ENCODE assay signal across 8 mouse cellular contexts in genomic region chr6:134632756-134633155, GRCm38 (mm10). TPM values are rescaled to one million over a fixed set of nuclear protein-coding genes. Genes with fewer than 3 reads are reported as not detected.
A peak's percentile ranks its signal among the peaks of the same experiment; 100 is the strongest.
DNase-seq lines count a peak whose midpoint lies in the region; ATAC-seq and TF ChIP-seq lines count a peak whose summit lies in the region.
"Had no signal": no experiment of that assay in that cellular context is flagged by ENCODE, and none has a peak within 500 bp of the region (broad histone marks: within the 10 kb centered on the region; RNA-seq: fewer than 3 reads in every experiment).

No protein-coding gene starts in this region.

- no peaks in the 10 kb centered on the region for H3K4me1 ChIP-seq in neural tube, embryonic 11.5 days (ENCODE audit: control insufficient read depth, insufficient read depth, low read length)
- H3K4me1 ChIP-seq in forebrain, embryonic 15.5 days: peaks cover 14% of the 10 kb centered on the region
- peaks cover 10% of the 10 kb centered on the region for H3K4me1 ChIP-seq in limb, embryonic 15.5 days
- no peaks in the 10 kb centered on the region for H3K4me1 ChIP-seq in stomach, postnatal 0 days (replicated peaks; ENCODE audit: control insufficient read depth, insufficient read depth)

- H3K4me2 ChIP-seq in neural tube, embryonic 11.5 days (ENCODE audit: low read depth): peak overlapping the region; percentile 68
- H3K4me2 ChIP-seq in forebrain, embryonic 15.5 days (replicated peaks): peak overlapping the region; percentile 75
- peak overlapping the region; percentile 89 for H3K4me2 ChIP-seq in limb, embryonic 15.5 days
- peak overlapping the region; percentile 97 for H3K4me2 ChIP-seq in stomach, postnatal 0 days (replicated peaks; ENCODE audit: low read depth)

- H3K9me3 ChIP-seq in neural tube, embryonic 11.5 days (ENCODE audit: control insufficient read depth, low read length): no peaks in the 10 kb centered on the region
- no peaks in the 10 kb centered on the region for H3K9me3 ChIP-seq in forebrain, embryonic 15.5 days
- H3K9me3 ChIP-seq in limb, embryonic 15.5 days: no peaks in the 10 kb centered on the region
- H3K9me3 ChIP-seq in stomach, postnatal 0 days (ENCODE audit: control insufficient read depth, low read length): no peaks in the 10 kb centered on the region

- ATAC-seq in neural tube, embryonic 11.5 days (ENCODE audit: insufficient read depth, low FRiP score, low TSS enrichment): no peak
- no peak for ATAC-seq in forebrain, embryonic 15.5 days (replicated peaks)
- ATAC-seq in limb, embryonic 15.5 days (ENCODE audit: insufficient number of reproducible peaks, low FRiP score, low TSS enrichment, low read depth): no peak
- ATAC-seq in stomach, postnatal 0 days (ENCODE audit: low FRiP score, low TSS enrichment): no peak
- no peak for ATAC-seq in megakaryocyte-erythroid progenitor cell, adult 5-6 weeks (replicated peaks; ENCODE audit: low FRiP score, low TSS enrichment, poor library complexity, severe bottlenecking)

- no peaks in the 10 kb centered on the region for H3K36me3 ChIP-seq in neural tube, embryonic 11.5 days (ENCODE audit: control insufficient read depth, insufficient read depth, low read length)
- no peaks in the 10 kb centered on the region for H3K36me3 ChIP-seq in forebrain, embryonic 15.5 days
- no peaks in the 10 kb centered on the region for H3K36me3 ChIP-seq in limb, embryonic 15.5 days
- H3K36me3 ChIP-seq in stomach, postnatal 0 days (ENCODE audit: control insufficient read depth, insufficient read depth, low read length): no peaks in the 10 kb centered on the region

- no peak for TF ChIP-seq EP300 in stomach, postnatal 0 days (optimal IDR thresholded peaks at IDR 0.05)

- H3K27ac ChIP-seq in neural tube, embryonic 11.5 days (ENCODE audit: low read depth, low read length): no peak overlapping the region
- H3K27ac ChIP-seq in forebrain, embryonic 15.5 days (replicated peaks): no peak overlapping the region
- H3K27ac ChIP-seq in limb, embryonic 15.5 days: no peak overlapping the region
- peak overlapping the region; percentile 89 for H3K27ac ChIP-seq in stomach, postnatal 0 days (replicated peaks)
- H3K27ac ChIP-seq: macrophage had no signal

- H3K27me3 ChIP-seq in neural tube, embryonic 11.5 days (ENCODE audit: control insufficient read depth, insufficient read depth, low read length): peaks cover 12% of the 10 kb centered on the region
- 0 out of 2 replicates have a peak, but pooled peaks cover 3% of the 10 kb centered on the region for H3K27me3 ChIP-seq in forebrain, embryonic 15.5 days
- peaks cover 14% of the 10 kb centered on the region for H3K27me3 ChIP-seq in limb, embryonic 15.5 days
- no peaks in the 10 kb centered on the region for H3K27me3 ChIP-seq in stomach, postnatal 0 days (ENCODE audit: control insufficient read depth, insufficient read depth, low read length)

- DNase-seq in neural tube, embryonic 11.5 days (ENCODE audit: low spot score): no peak
- no peak for DNase-seq in neural tube, embryonic 10.5 days (ENCODE audit: extremely low spot score, low spot score)
- no peak for DNase-seq in stomach, postnatal 0 days (ENCODE audit: low spot score)
- no peak for DNase-seq in natural killer cell, adult 2 months (ENCODE audit: low spot score in 2 of 2)

- H3K9ac ChIP-seq in neural tube, embryonic 11.5 days (ENCODE audit: low read length): no peak overlapping the region
- H3K9ac ChIP-seq in forebrain, embryonic 15.5 days (replicated peaks): 0 out of 2 replicates have a peak overlapping the region, but pooled peaks have one; percentile 47
- H3K9ac ChIP-seq in limb, embryonic 15.5 days: no peak overlapping the region
- peak overlapping the region; percentile 75; the same call in 1 of the 2 replicates for H3K9ac ChIP-seq in stomach, postnatal 0 days (ENCODE audit: low read length)

- 40% methylated on average over 5 of the region's 5 CpGs for WGBS in neural tube, embryonic 11.5 days
- 29% methylated on average over 5 of the region's 5 CpGs for WGBS in forebrain, embryonic 15.5 days
- WGBS in limb, embryonic 15.5 days: 36% methylated on average over 5 of the region's 5 CpGs
- WGBS in stomach, postnatal 0 days: 25% methylated on average over 5 of the region's 5 CpGs

- no peak for TF ChIP-seq CTCF in stomach, postnatal 0 days (IDR thresholded peaks at IDR 0.05; ENCODE audit: low read depth)

- peak overlapping the region; percentile 47; the same call in 1 of the 2 replicates for H3K4me3 ChIP-seq in neural tube, embryonic 11.5 days (ENCODE audit: low read depth, low read length)
- peak overlapping the region; percentile 47 for H3K4me3 ChIP-seq in forebrain, embryonic 15.5 days
- peak overlapping the region; percentile 52; the same call in 1 of the 2 replicates for H3K4me3 ChIP-seq in limb, embryonic 15.5 days
- peak overlapping the region; percentile 64 for H3K4me3 ChIP-seq in stomach, postnatal 0 days (ENCODE audit: low read depth, low read length)

RNA-seq across cellular contexts. Expression of gene Mansc1, which starts 0.5 kb away (rescaled TPM):
- 0.55 and 0.72 TPM in 2 replicates for polyA plus RNA-seq in neural tube, embryonic 11.5 days (2014; fragmentation: Nextera tagmentation; extraction: Ambion mirVana)
- 0.75 and 0.79 TPM in 2 replicates for polyA plus RNA-seq in forebrain, embryonic 15.5 days (2015; fragmentation: Nextera tagmentation; extraction: Ambion mirVana)
- polyA plus RNA-seq in limb, embryonic 15.5 days (2015; fragmentation: Nextera tagmentation; extraction: Ambion mirVana): 3.2 and 3.3 TPM in 2 replicates
- polyA plus RNA-seq in stomach, postnatal 0 days (2015; fragmentation: Nextera tagmentation; extraction: Ambion mirVana): 17.1 and 18.2 TPM in 2 replicates
- 0.20 TPM in 1 of 2 replicates, not detected in the other for total RNA-seq in megakaryocyte-erythroid progenitor cell, adult 5-6 weeks (2014; fragmentation: Nextera tagmentation)
- total RNA-seq in megakaryocyte-erythroid progenitor cell, adult 5-6 weeks (2017): 0.28 and 1.5 TPM in 2 replicates

RNA-seq across cellular contexts. Expression of gene Borcs5, which starts 6.6 kb away (rescaled TPM):
- 27.8 and 32.1 TPM in 2 replicates for polyA plus RNA-seq in neural tube, embryonic 11.5 days (2014; fragmentation: Nextera tagmentation; extraction: Ambion mirVana)
- 45.8 and 46.0 TPM in 2 replicates for polyA plus RNA-seq in forebrain, embryonic 15.5 days (2015; fragmentation: Nextera tagmentation; extraction: Ambion mirVana)
- polyA plus RNA-seq in limb, embryonic 15.5 days (2015; fragmentation: Nextera tagmentation; extraction: Ambion mirVana): 20.9 and 21.0 TPM in 2 replicates
- polyA plus RNA-seq in stomach, postnatal 0 days (2015; fragmentation: Nextera tagmentation; extraction: Ambion mirVana): 17.7 and 20.7 TPM in 2 replicates
- total RNA-seq in megakaryocyte-erythroid progenitor cell, adult 5-6 weeks (2014; fragmentation: Nextera tagmentation): 15.4 and 20.0 TPM in 2 replicates
- total RNA-seq in megakaryocyte-erythroid progenitor cell, adult 5-6 weeks (2017): 9.0 and 10.6 TPM in 2 replicates

Comparison
In these comparisons a context has a peak if more than half of its experiments do, and no peak if none do; other contexts are left out.
1. H3K9ac ChIP-seq: peak in forebrain, embryonic 15.5 days (single experiment) and stomach, postnatal 0 days (single experiment); none in neural tube, embryonic 11.5 days (single experiment) and limb, embryonic 15.5 days (single experiment).
2. Peak in every context shown above with its lines, with median percentiles within 50 percentile points of each other: H3K4me2 ChIP-seq and H3K4me3 ChIP-seq.